Mouse (Mus musculus): ENCODE results near the gene Mdga2. TPM values are rescaled to one million over a fixed set of nuclear protein-coding genes. Genes with fewer than 3 reads are reported as not detected.

Gene Mdga2
- total and polyA plus RNA-seq, 3 experiments, result 0.27 TPM; not detected in 2

DNA sequence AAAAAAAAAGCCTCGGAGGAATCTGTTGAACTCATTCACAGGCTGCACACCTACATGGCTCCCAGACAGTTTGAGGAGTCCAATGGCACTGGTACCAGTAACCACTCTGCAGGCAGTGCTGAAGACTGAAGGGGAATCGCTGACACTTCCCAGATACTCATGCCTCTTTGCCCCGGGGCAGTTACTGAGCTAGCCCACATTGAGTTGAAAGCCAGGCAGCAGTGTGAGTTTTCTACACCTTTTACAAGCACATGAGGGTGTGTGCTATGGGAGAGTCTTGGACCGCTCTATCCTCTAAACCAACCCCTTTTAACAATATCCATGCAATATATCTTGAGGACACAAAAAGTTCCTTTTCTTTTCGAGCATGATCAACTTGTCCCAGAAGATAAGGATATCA is 2.8 kb downstream of the Mdga2 start:
- no peaks in the 10 kb centered on the region for H3K36me3 ChIP-seq (replicated peaks in 1 of 2; ENCODE audit: control insufficient read depth in 1 of 2, insufficient read depth in 1 of 2, low read length in 1 of 2)
- H3K79me2 ChIP-seq (replicated peaks; ENCODE audit: control insufficient read depth, extremely low read depth, insufficient read depth, poor library complexity, severe bottlenecking), result no peaks in the 10 kb centered on the region
- no peak for TF ChIP-seq RAD21 (IDR thresholded peaks at IDR 0.05; ENCODE audit: low read depth, low read length)
- no peak for TF ChIP-seq SMC3 (IDR thresholded peaks at IDR 0.05; ENCODE audit: low read depth, low read length)
- no peak for TF ChIP-seq ELF1 (IDR thresholded peaks at IDR 0.05; ENCODE audit: low read depth, low read length)
- TF ChIP-seq MAZ (IDR thresholded peaks at IDR 0.05; ENCODE audit: low read depth, low read length), result no peak
- no peak for TF ChIP-seq TBP (conservative IDR thresholded peaks at IDR 0.05; ENCODE audit: low read depth, low read length)
- no peak for TF ChIP-seq IRF4 (IDR thresholded peaks at IDR 0.05; ENCODE audit: low read depth, low read length)
- TF ChIP-seq MYC (IDR thresholded peaks at IDR 0.05; ENCODE audit: low read depth, low read length), result no peak
- TF ChIP-seq GABPA (IDR thresholded peaks at IDR 0.05; ENCODE audit: insufficient replicate concordance, low read depth, low read length), result no peak
- TF ChIP-seq BHLHE40 (IDR thresholded peaks at IDR 0.05; ENCODE audit: low read depth, low read length), result no peak
- no peak for TF ChIP-seq MEF2A (IDR thresholded peaks at IDR 0.05; ENCODE audit: borderline replicate concordance, low read depth, low read length)
- no peak for TF ChIP-seq SIN3A (IDR thresholded peaks at IDR 0.05; ENCODE audit: low read length)
- TF ChIP-seq ZNF384 (IDR thresholded peaks at IDR 0.05; ENCODE audit: low read depth, low read length), result no peak
- no peak for TF ChIP-seq POLR2AphosphoS2 (IDR thresholded peaks at IDR 0.05; ENCODE audit: low read depth, low read length)
- no peak for TF ChIP-seq CHD2 (IDR thresholded peaks at IDR 0.05; ENCODE audit: low read length)
- TF ChIP-seq ZMIZ1 (IDR thresholded peaks at IDR 0.05; ENCODE audit: low read depth, low read length), result no peak
- no peak for TF ChIP-seq MAFK (IDR thresholded peaks at IDR 0.05; ENCODE audit: insufficient replicate concordance, low read length)
- TF ChIP-seq NRF1 (IDR thresholded peaks at IDR 0.05; ENCODE audit: low read depth, low read length), result no peak
- H3K27me3 ChIP-seq (replicated peaks), result no peaks in the 10 kb centered on the region
- dilution Hi-C loops (cut with MboI; ENCODE audit: extremely low pct_ligation_motif_present, extremely low pct_unique_long_range_greater_than_20kb, low sequenced_read_pairs) (no loop called here), in situ Hi-C loops (cut with MboI; ENCODE audit: low pct_ligation_motif_present, low pct_unique_long_range_greater_than_20kb, low sequenced_read_pairs) (no loop called here)
- H3K9me3 ChIP-seq (replicated peaks; ENCODE audit: low read length), result peaks cover 20% of the 10 kb centered on the region
- no peak overlapping the region for H3K9ac ChIP-seq (ENCODE audit: insufficient read depth, low read depth)
- H3K4me2 ChIP-seq (ENCODE audit: insufficient read depth, low read depth, poor library complexity, severe bottlenecking), result no peak overlapping the region
- H3K4me1 ChIP-seq (ENCODE audit: control insufficient read depth in 1 of 2, insufficient read depth in 2 of 2), result 0 out of 4 replicates have a peak, but pooled peaks cover 0 to 3% of the 10 kb centered on the region in 2 experiments
- H3K27ac ChIP-seq (ENCODE audit: insufficient read depth, low read depth), result no peak overlapping the region
- DNase-seq (ENCODE audit: extremely low read depth), result no peak
- no peak overlapping the region for H3K4me3 ChIP-seq (replicated peaks in 1 of 3; ENCODE audit: low read depth in 2 of 3, low read length in 2 of 3, poor library complexity in 1 of 3)

DNA sequence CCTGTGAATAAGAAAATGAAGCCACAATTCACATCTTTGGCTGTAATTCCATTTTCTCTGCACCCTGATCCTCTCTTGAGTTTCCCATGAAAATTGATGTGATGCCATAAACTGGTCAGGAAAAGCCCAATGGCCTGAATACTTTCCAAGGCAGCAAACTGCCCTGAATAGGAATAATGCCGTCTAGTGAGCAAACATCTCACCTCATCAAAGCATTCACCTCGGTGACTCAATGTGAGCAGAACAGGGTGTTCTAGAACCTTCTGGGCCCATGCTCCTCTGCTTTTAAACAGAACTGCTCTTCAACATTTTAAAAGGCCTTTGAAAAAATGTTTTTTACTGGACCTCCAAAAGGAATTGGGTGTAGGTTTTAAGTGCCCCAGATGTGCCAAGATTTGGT is 9.5 kb downstream of the Mdga2 start:
- dilution Hi-C loops (cut with MboI; ENCODE audit: extremely low pct_ligation_motif_present, extremely low pct_unique_long_range_greater_than_20kb, low sequenced_read_pairs) (no loop called here), in situ Hi-C loops (cut with MboI; ENCODE audit: low pct_ligation_motif_present, low pct_unique_long_range_greater_than_20kb, low sequenced_read_pairs) (no loop called here)
- Histone ChIP-seq H3K9me3 (replicated peaks; ENCODE audit: low read length) (no peaks in the 10 kb centered on the region), H3K4me2 (ENCODE audit: insufficient read depth, low read depth, poor library complexity, severe bottlenecking) (no peak overlapping the region), H3K79me2 (replicated peaks; ENCODE audit: control insufficient read depth, extremely low read depth, insufficient read depth, poor library complexity, severe bottlenecking) (no peaks in the 10 kb centered on the region), H3K36me3 (replicated peaks in 1 of 2; ENCODE audit: control insufficient read depth in 1 of 2, insufficient read depth in 1 of 2, low read length in 1 of 2) (no peaks in the 10 kb centered on the region), H3K9ac (ENCODE audit: insufficient read depth, low read depth) (no peak overlapping the region), H3K4me1 (ENCODE audit: control insufficient read depth in 1 of 2, insufficient read depth in 2 of 2) (peaks cover 0 to 4% of the 10 kb centered on the region in 2 experiments; a peak in 1 of 4 replicates), H3K27ac (ENCODE audit: insufficient read depth, low read depth) (no peak overlapping the region), H3K4me3 (replicated peaks in 1 of 3; ENCODE audit: low read depth in 2 of 3, low read length in 2 of 3, poor library complexity in 1 of 3) (no peak overlapping the region), H3K27me3 (replicated peaks) (no peaks in the 10 kb centered on the region)
- DNase-seq (ENCODE audit: extremely low read depth), result no peak
- no peak for TF ChIP-seq MEF2A (IDR thresholded peaks at IDR 0.05; ENCODE audit: borderline replicate concordance, low read depth, low read length)
- no peak for TF ChIP-seq SMC3 (IDR thresholded peaks at IDR 0.05; ENCODE audit: low read depth, low read length)
